Mouse (Mus musculus): ENCODE data around the gene Zfp51.

DNA sequence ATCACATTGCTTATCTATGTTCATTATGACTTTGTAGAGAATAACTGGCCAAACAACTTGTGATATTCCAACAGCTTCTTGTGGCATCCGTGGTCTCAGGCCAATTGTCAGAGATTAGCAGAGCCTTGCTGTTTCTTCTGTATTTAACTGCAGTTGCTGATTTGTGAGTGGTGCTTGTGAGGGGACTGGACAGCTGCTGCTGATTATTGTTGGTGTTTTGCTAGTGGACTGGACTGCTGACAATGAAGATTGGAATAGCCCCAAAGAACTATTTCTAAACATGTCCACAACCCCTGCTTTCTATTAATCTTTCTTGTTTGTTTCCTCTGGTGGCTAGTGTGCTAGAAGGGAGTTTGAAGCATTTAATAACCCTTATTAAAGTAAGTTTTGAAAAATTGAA lies 51.2 kb downstream of the Zfp51 start:
- TF ChIP-seq POLR2A (IDR thresholded peaks at IDR 0.05; ENCODE audit: borderline replicate concordance, insufficient read depth, low read length) (no peak), CTCF (IDR thresholded peaks at IDR 0.05; ENCODE audit: borderline replicate concordance, insufficient read depth, low read depth, low read length) (no peak)
